Mouse (Mus musculus) cerebellum, adult 2 months (tissue): Measurements from ENCODE around the gene A630073D07Rik.

Experiments
- CTCF ChIP-seq: fragments of 200-500 bp; IDR thresholded peaks from 2 replicates; pipeline ENCODE4 v1.5.1; 2011; ENCODE audit warnings: low read depth, mild to moderate bottlenecking, control low read depth, low read length, moderate library complexity, borderline replicate concordance; ENCODE audit not compliant: insufficient read depth
- POLR2A ChIP-seq: fragments of 200-500 bp; IDR thresholded peaks from 2 replicates; pipeline ENCODE4 v1.6.1; 2011; ENCODE audit warnings: low read length, control low read depth, borderline replicate concordance; ENCODE audit not compliant: insufficient read depth

DNA sequence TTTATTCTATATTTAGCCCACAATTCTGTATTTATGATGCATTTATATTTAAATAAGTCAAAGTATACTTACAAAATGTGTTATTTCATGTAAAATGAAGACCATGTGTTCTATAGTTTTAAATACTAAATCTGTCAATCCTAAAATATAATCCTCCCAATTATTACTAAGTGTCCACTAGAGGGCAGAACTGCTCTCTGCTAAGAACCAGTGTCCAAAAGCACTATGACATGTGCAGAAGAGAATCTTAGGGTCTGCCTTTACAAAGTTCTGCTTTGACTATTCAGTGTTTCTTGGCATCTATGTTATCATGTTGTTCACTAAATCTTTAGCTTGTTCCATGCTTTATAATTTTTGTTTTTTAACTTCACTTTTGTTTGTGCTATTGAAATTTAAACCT is 1.9 kb downstream of the A630073D07Rik start:
- TF ChIP-seq CTCF, result no peak
- TF ChIP-seq POLR2A, result no peak
